Mouse (Mus musculus): Measurements from ENCODE around the gene Hspa4.
A peak's percentile ranks its signal among the peaks of the same experiment; 100 is the strongest.
"Not testable (repeated sequence)": the region's sequence is repeated elsewhere in the genome, so short reads cannot be mapped to it uniquely, and the experiment has no call there.

Hspa4 gene

GRCm38 (mm10) chr11:53307558-53308065 lies 7.4 kb upstream of the Hspa4 start:
- no peak for DNase-seq (ENCODE audit: low spot score)

GRCm38 (mm10) chr11:53306965-53307364 lies 6.7 kb upstream of the Hspa4 start:
- DNase-seq (ENCODE audit: low spot score): no peak

- DNase-seq (ENCODE audit: low spot score): no peak
Measured at GRCm38 (mm10) chr11:53304044-53304840, 4.0 kb upstream of the Hspa4 start.

- no peak for DNase-seq (ENCODE audit: low spot score)
Measured at GRCm38 (mm10) chr11:53301167-53301515, 884 bp upstream of the Hspa4 start.

GRCm38 (mm10) chr11:53299551-53300329 lies 517 bp downstream of the Hspa4 start:
- peak; percentile 25 for DNase-seq (ENCODE audit: low spot score)

GRCm38 (mm10) chr11:53297947-53298860 lies 2.1 kb downstream of the Hspa4 start:
- no peak for DNase-seq (ENCODE audit: low spot score)

- DNase-seq (ENCODE audit: low spot score): no peak
Measured at GRCm38 (mm10) chr11:53296880-53297279, 3.4 kb downstream of the Hspa4 start.

- DNase-seq (ENCODE audit: low spot score): no peak
Measured at GRCm38 (mm10) chr11:53294441-53294840, 5.8 kb downstream of the Hspa4 start.

GRCm38 (mm10) chr11:53290871-53291270 lies 9.4 kb downstream of the Hspa4 start:
- no peak for DNase-seq (ENCODE audit: low spot score)

GRCm38 (mm10) chr11:53290187-53290586 lies 10.1 kb downstream of the Hspa4 start:
- DNase-seq (ENCODE audit: low spot score): not testable (repeated sequence)

- DNase-seq (ENCODE audit: low spot score): no peak
Measured at GRCm38 (mm10) chr11:53285885-53286284, 14.4 kb downstream of the Hspa4 start.

GRCm38 (mm10) chr11:53278411-53278810 lies 21.8 kb downstream of the Hspa4 start:
- no peak for DNase-seq (ENCODE audit: low spot score)

- DNase-seq (ENCODE audit: low spot score): no peak
Measured at GRCm38 (mm10) chr11:53275358-53275757, 24.9 kb downstream of the Hspa4 start.

GRCm38 (mm10) chr11:53273313-53273712 lies 26.9 kb downstream of the Hspa4 start:
- DNase-seq (ENCODE audit: low spot score): no peak

GRCm38 (mm10) chr11:53269596-53269995 lies 30.7 kb downstream of the Hspa4 start:
- no peak for DNase-seq (ENCODE audit: low spot score)

- no peak for DNase-seq (ENCODE audit: low spot score)
Measured at GRCm38 (mm10) chr11:53260556-53260955, 39.7 kb downstream of the Hspa4 start.

GRCm38 (mm10) chr11:53260056-53260455 lies 40.2 kb downstream of the Hspa4 start:
- DNase-seq (ENCODE audit: low spot score): no peak

- DNase-seq (ENCODE audit: low spot score): no peak
Measured at GRCm38 (mm10) chr11:53259047-53259632, 41.1 kb downstream of the Hspa4 start.

- DNase-seq (ENCODE audit: low spot score): no peak
Measured at GRCm38 (mm10) chr11:53256914-53257313, 43.3 kb downstream of the Hspa4 start.

- DNase-seq (ENCODE audit: low spot score): peak; percentile 60
Measured at GRCm38 (mm10) chr11:53254926-53255325, 45.3 kb downstream of the Hspa4 start.

GRCm38 (mm10) chr11:53254428-53254827 lies 45.8 kb downstream of the Hspa4 start:
- DNase-seq (ENCODE audit: low spot score): no peak
